Mouse (Mus musculus) kidney, postnatal 0 days (tissue): ENCODE data around the gene Mtnr1a. TPM values are rescaled to one million over a fixed set of nuclear protein-coding genes. Genes with fewer than 3 reads are reported as not detected.

ENCODE experiments used
- ATAC-seq: fragments of 200-750 bp; cut with Nextera tagmentation; replicated peaks from 2 replicates; pipeline ENCODE4 v1.8.0; 2017; ENCODE audit warnings: low read depth, moderate number of reproducible peaks, moderate TSS enrichment, moderate library complexity; ENCODE audit not compliant: low FRiP score
- DNase-seq: peaks from one replicate; pipeline ENCODE4 v3.0.0-alpha.2; 2016; ENCODE audit warnings: low spot score
- H3K27ac ChIP-seq: fragments of 300-500 bp; sonication (generic); 2 replicates; pipeline ENCODE4 v1.5.1; 2014; ENCODE audit warnings: mild to moderate bottlenecking
- H3K27me3 ChIP-seq: fragments of 300-500 bp; sonication (generic); 2 replicates; pipeline ENCODE4 v1.6.1; 2014; ENCODE audit warnings: low read length, mixed read lengths; ENCODE audit not compliant: insufficient read depth
- H3K36me3 ChIP-seq: fragments of 300-500 bp; sonication (generic); 2 replicates; pipeline ENCODE4 v1.6.1; 2014; ENCODE audit warnings: low read length, mixed read lengths; ENCODE audit not compliant: insufficient read depth
- H3K4me1 ChIP-seq: fragments of 300-500 bp; sonication (generic); replicated peaks from 2 replicates; pipeline ENCODE4 v1.6.1; 2014; ENCODE audit warnings: antibody characterized with exemption, low read length, mixed read lengths; ENCODE audit not compliant: insufficient read depth
- H3K4me2 ChIP-seq: fragments of 300-500 bp; sonication (generic); 2 replicates; pipeline ENCODE4 v1.6.1; 2014; ENCODE audit warnings: mild to moderate bottlenecking, low read length, moderate library complexity, mixed read lengths
- H3K4me3 ChIP-seq: fragments of 300-500 bp; sonication (generic); replicated peaks from 2 replicates; pipeline ENCODE4 v1.5.1; 2014; ENCODE audit warnings: low read depth, low read length
- H3K9ac ChIP-seq: fragments of 300-500 bp; sonication (generic); 2 replicates; pipeline ENCODE4 v1.6.1; 2014; ENCODE audit warnings: low read depth, low read length
- H3K9me3 ChIP-seq: fragments of 300-500 bp; sonication (generic); replicated peaks from 2 replicates; pipeline ENCODE4 v1.6.1; 2016; ENCODE audit warnings: low read length, inconsistent platforms, mixed read lengths
- CTCF ChIP-seq: IDR thresholded peaks from 2 replicates; pipeline ENCODE4 v1.5.1; 2016; ENCODE audit warnings: antibody characterized with exemption, low read depth, mild to moderate bottlenecking, moderate library complexity
- whole genome bisulfite sequencing: fragments of 180-500 bp; shearing (Covaris S2); extraction: QIAGEN DNeasy Blood & Tissue Kit; methylation state at CpG from one replicate; pipeline ENCODE4 v1.1.7; 2014; 5-methylcytosine and 5-hydroxymethylcytosine counted together
- polyA plus RNA-seq: library from polyadenylated mRNA; unstranded; fragments of >200 nt; fragmentation: Nextera tagmentation; extraction: Ambion mirVana; gene quantifications from 2 replicates; pipeline ENCODE4 v1.2.1, GENCODE M21; 2015

Mtnr1a gene
- polyA plus RNA-seq, 1 experiment from 2014 or later, result not detected

DNA sequence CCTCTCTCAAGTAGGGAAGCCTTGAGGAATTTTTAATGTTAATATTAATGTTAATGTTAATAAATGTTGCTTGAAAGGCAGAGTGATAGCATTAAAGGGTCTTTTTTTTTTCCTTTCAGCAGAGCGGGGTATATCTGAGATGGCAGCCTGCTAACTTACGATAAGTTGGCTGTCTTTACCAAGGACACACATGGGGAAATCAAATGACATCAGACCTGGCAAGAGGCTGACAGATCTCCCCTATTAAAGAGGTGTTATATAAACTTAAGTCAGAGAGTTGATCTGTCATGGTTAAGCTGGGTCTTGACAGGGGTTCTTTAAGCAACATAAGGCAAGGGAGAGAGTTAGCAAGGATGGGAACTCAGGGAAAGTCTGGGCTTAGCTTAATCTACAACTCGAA, 11.9 kb downstream of the Mtnr1a start:
- no peaks in the 10 kb centered on the region for H3K4me1 ChIP-seq

DNA sequence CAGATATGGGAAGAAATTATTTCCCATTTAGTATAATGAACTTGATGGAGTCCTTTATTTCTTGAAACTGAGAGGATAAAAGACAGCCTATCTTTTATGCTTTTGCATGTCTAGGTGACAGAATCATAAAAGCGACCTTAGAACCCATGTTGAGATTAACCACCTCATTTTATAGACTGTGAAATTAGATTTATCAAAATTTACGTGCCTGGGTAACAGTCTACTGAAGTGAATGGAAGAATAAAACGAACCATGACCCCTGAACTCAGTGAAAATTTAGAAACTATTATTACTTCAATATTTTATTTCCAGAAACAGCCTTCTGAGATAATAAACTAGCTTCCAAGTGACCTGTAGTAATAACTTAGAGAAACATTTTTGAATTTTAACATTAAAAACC, 24.7 kb downstream of the Mtnr1a start:
- WGBS, result 63% methylated on average over 3 of the region's 3 CpGs
- H3K4me1 ChIP-seq, result no peaks in the 10 kb centered on the region
- no peak for DNase-seq
- ATAC-seq, result no peak
- H3K27ac ChIP-seq, result no peak overlapping the region
- no peaks in the 10 kb centered on the region for H3K9me3 ChIP-seq
- H3K36me3 ChIP-seq, result no peaks in the 10 kb centered on the region
- no peak overlapping the region for H3K4me3 ChIP-seq
- no peaks in the 10 kb centered on the region for H3K27me3 ChIP-seq
- H3K4me2 ChIP-seq, result no peak overlapping the region
- TF ChIP-seq CTCF, result no peak
- no peak overlapping the region for H3K9ac ChIP-seq

More for the DNA sequence above, 11.9 kb downstream of the Mtnr1a start:
- Histone ChIP-seq H3K9me3 (no peaks in the 10 kb centered on the region), H3K4me2 (no peak overlapping the region), H3K27ac (no peak overlapping the region), H3K36me3 (no peaks in the 10 kb centered on the region), H3K9ac (no peak overlapping the region), H3K4me3 (no peak overlapping the region), H3K27me3 (no peaks in the 10 kb centered on the region)
- no peak for TF ChIP-seq CTCF
- DNase-seq (no peak), ATAC-seq (no peak)
- WGBS, result 89% methylated on average over 3 of the region's 3 CpGs

GRCm38 (mm10) chr8:45109371-45110063, 40.6 kb downstream of the Mtnr1a start:
- ATAC-seq, result no peak
- Histone ChIP-seq H3K27ac (no peak overlapping the region), H3K27me3 (no peaks in the 10 kb centered on the region), H3K36me3 (no peaks in the 10 kb centered on the region), H3K4me1 (no peaks in the 10 kb centered on the region), H3K4me2 (peak overlapping the region; percentile 58), H3K9ac (no peak overlapping the region), H3K4me3 (peak overlapping the region; percentile 26; the same call in 1 of the 2 replicates), H3K9me3 (no peaks in the 10 kb centered on the region)
- WGBS, result 19% methylated on average over 13 of the region's 13 CpGs
- no peak for TF ChIP-seq CTCF
- DNase-seq, result no peak

- Histone ChIP-seq H3K9me3 (no peaks in the 10 kb centered on the region), H3K36me3 (no peaks in the 10 kb centered on the region), H3K4me2 (peak overlapping the region; percentile 58), H3K4me3 (peak overlapping the region; percentile 26), H3K9ac (no peak overlapping the region), H3K27me3 (no peaks in the 10 kb centered on the region), H3K27ac (no peak overlapping the region), H3K4me1 (no peaks in the 10 kb centered on the region)
- TF ChIP-seq CTCF, result no peak
- 5% methylated on average over 16 of the region's 16 CpGs for WGBS
- no peak for DNase-seq
- 0 out of 2 replicates have a peak, but pooled peaks have one; percentile 43 for ATAC-seq
Measured at GRCm38 (mm10) chr8:45110064-45110812, 41.3 kb downstream of the Mtnr1a start.

DNA sequence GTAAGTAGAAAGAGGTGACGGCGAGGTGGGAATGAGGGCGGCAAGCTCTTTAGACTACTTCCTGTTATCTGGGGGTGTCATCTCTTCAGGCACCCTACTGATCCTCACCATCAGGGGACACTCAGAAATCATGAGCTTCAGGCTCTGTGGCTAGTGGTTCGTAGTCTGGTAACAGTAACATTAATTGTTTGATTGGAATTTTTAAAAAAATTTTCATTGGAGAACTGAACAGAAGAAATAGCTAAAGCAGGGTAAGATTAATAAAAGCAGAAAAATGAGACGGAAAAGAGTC, 41.8 kb downstream of the Mtnr1a start:
- Histone ChIP-seq H3K4me2 (peak overlapping the region; percentile 58), H3K4me1 (no peaks in the 10 kb centered on the region), H3K9ac (no peak overlapping the region), H3K27ac (no peak overlapping the region), H3K4me3 (no peak overlapping the region), H3K9me3 (no peaks in the 10 kb centered on the region), H3K36me3 (no peaks in the 10 kb centered on the region), H3K27me3 (no peaks in the 10 kb centered on the region)
- no peak for ATAC-seq
- no peak for TF ChIP-seq CTCF
- 40% methylated on average over 5 of the region's 5 CpGs for WGBS
- no peak for DNase-seq

GRCm38 (mm10) chr8:45111820-45112219, 42.9 kb downstream of the Mtnr1a start:
- DNase-seq (no peak), ATAC-seq (no peak)
- H3K9me3 ChIP-seq, result no peaks in the 10 kb centered on the region
- H3K27ac ChIP-seq, result no peak overlapping the region
- TF ChIP-seq CTCF, result no peak
- H3K4me1 ChIP-seq, result no peaks in the 10 kb centered on the region
- H3K36me3 ChIP-seq, result no peaks in the 10 kb centered on the region
- H3K9ac ChIP-seq, result no peak overlapping the region
- H3K27me3 ChIP-seq, result no peaks in the 10 kb centered on the region
- WGBS, result 88% methylated on average over 5 of the region's 5 CpGs
- H3K4me2 ChIP-seq, result no peak overlapping the region
- H3K4me3 ChIP-seq, result no peak overlapping the region
